Mouse (Mus musculus): Measurements from ENCODE around the gene Ip6k1. TPM values are rescaled to one million over a fixed set of nuclear protein-coding genes. Genes with fewer than 3 reads are reported as not detected.

The Ip6k1 gene
- total and polyA plus RNA-seq, 3 experiments = 31.8 to 59.1 (median 37.2) TPM

DNA sequence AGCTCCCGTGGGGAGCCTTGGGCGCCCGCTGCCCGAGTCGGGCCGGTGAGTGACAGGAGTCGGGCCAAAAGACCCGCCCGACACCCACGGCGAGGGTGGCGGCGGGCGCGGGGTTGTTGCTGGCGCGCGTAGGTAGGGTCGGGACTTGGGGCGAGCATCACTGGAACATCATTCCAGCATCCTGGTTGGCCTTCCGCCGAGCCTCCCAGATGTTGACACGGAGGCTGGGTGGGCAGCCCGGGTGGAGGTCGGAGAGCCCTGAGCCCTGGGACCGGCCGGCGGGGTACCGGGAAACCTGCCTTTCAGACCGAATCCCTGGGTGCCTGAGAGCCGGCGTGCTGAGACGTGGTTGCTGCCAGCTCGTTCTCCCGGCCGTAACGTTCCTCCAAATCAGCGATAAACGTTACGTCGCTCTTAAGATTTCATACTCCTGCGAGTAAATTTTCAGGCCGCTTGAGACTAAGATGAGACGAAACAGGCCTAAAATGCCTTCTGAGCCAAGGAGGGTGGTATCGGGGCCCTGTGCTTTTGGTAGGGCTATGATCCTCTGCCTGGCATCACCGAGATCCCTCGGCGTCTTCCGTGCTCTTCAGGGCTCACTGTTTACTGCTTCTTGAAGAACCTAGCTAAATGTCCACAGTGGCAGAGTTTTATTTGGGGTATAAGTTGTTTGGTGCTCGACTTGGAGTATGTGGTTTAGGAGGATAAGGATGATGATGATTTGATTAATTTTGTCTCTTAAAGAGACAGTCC is 653 bp downstream of the Ip6k1 start (continued):
- peak; percentile 58 for TF ChIP-seq MXI1 (IDR thresholded peaks at IDR 0.05; ENCODE audit: low read depth, low read length)
- 0 out of 2 replicates have a peak, but pooled peaks have one; percentile 16 for TF ChIP-seq MAZ (IDR thresholded peaks at IDR 0.05; ENCODE audit: low read depth, low read length)
- TF ChIP-seq SMC3 (IDR thresholded peaks at IDR 0.05; ENCODE audit: low read depth, low read length) = 0 out of 2 replicates have a peak, but pooled peaks have one; percentile 12

DNA sequence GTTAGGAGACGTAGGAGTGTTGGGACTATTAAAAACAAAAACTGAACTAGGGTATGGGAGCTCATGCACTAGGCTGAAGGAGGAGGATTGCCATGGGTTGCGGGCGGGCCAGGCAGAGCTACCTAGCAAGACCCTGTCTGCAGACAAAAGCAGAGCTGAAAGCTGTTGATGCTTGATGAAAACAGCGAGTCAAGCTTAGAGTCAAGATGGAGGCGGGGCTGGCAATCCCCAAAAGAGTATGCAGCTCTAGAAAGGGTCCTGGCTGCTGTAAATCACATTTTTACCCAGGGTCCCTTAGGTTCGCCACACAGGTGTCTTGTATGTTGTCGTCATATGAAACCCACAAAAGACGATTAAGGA is 1.2 kb downstream of the Ip6k1 start:
- no peaks in the 10 kb centered on the region for H3K9me3 ChIP-seq (replicated peaks; ENCODE audit: insufficient read depth, low read length)
- H3K79me2 ChIP-seq (ENCODE audit: control insufficient read depth, insufficient read depth, low read length, poor library complexity) = peaks cover 47% of the 10 kb centered on the region
- TF ChIP-seq NELFE (IDR thresholded peaks at IDR 0.05; ENCODE audit: low read depth, low read length) (0 out of 2 replicates have a peak, but pooled peaks have one; percentile 17), POLR2AphosphoS5 (IDR thresholded peaks at IDR 0.05; ENCODE audit: borderline replicate concordance, low read depth, low read length) (no peak), CHD2 (IDR thresholded peaks at IDR 0.05; ENCODE audit: low read length) (no peak), GATA1 (IDR thresholded peaks at IDR 0.05; ENCODE audit: low read depth, low read length) (no peak), CHD1 (IDR thresholded peaks at IDR 0.05; ENCODE audit: low read depth, low read length) (no peak), TAL1 (IDR thresholded peaks at IDR 0.05; ENCODE audit: low read length) (no peak), TCF12 (IDR thresholded peaks at IDR 0.05; ENCODE audit: low read depth, low read length) (0 out of 2 replicates have a peak, but pooled peaks have one; percentile 7), ZKSCAN1 (IDR thresholded peaks at IDR 0.05; ENCODE audit: low read depth, low read length) (no peak)
- peak overlapping the region; percentile 65 for H3K27ac ChIP-seq (ENCODE audit: control insufficient read depth, low read depth, low read length)
- peak overlapping the region; percentile 91 for H3K9ac ChIP-seq (ENCODE audit: control insufficient read depth, low read depth, low read length, poor library complexity, severe bottlenecking)
- H3K4me3 ChIP-seq (ENCODE audit: control insufficient read depth in 1 of 2, insufficient read depth in 1 of 2, low read depth in 2 of 2, low read length in 2 of 2) = peak overlapping the region; percentile 86 to 93
- H3K27me3 ChIP-seq (ENCODE audit: control insufficient read depth in 1 of 2, insufficient read depth in 2 of 2, low read length in 2 of 2) = no peaks in the 10 kb centered on the region
- no peak for DNase-seq (ENCODE audit: low read depth, low spot score)
- peaks cover 8 to 13% of the 10 kb centered on the region in 2 experiments for H3K4me1 ChIP-seq (ENCODE audit: control insufficient read depth in 1 of 2, insufficient read depth in 2 of 2, low read length in 2 of 2)
- peaks cover 0 to 18% of the 10 kb centered on the region in 2 experiments; a peak in 3 of 4 replicates for H3K36me3 ChIP-seq (ENCODE audit: control insufficient read depth in 1 of 2, insufficient read depth in 2 of 2, low read length in 2 of 2)

DNA sequence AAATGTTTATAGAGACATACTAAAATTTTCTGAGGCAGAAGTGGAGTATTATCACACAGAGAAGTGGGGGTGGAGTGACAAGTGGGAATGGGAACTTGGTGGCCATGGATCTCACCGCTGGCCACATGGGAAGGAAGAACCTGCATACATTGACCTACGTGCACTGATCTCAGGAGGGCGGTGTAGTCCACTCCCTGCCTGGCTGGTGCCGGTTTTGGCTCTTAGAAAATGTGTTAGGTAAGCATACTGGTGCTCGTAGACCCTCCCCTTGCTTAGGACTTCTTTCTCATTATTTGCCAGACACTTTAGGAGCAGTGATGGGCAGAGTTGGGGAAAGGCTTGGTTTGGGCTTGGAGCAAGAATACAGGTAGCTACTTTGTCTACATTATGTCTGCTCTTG is 5.7 kb downstream of the Ip6k1 start:
- no peak for TF ChIP-seq MXI1 (IDR thresholded peaks at IDR 0.05; ENCODE audit: low read depth, low read length)
- no peak for TF ChIP-seq POLR2A (IDR thresholded peaks at IDR 0.05; ENCODE audit: control insufficient read depth in 1 of 2, insufficient read depth in 1 of 2, low read depth in 1 of 2, low read length in 2 of 2, poor library complexity in 1 of 2)
- TF ChIP-seq ZMIZ1 (IDR thresholded peaks at IDR 0.05; ENCODE audit: low read depth, low read length) = no peak
- no peak for TF ChIP-seq POLR2AphosphoS5 (IDR thresholded peaks at IDR 0.05; ENCODE audit: borderline replicate concordance, low read depth, low read length)
- no peak for TF ChIP-seq ZNF384 (IDR thresholded peaks at IDR 0.05; ENCODE audit: low read depth, low read length)
- no peak for TF ChIP-seq ZKSCAN1 (IDR thresholded peaks at IDR 0.05; ENCODE audit: low read depth, low read length)
- TF ChIP-seq MAX (IDR thresholded peaks at IDR 0.05; ENCODE audit: low read length) = no peak
- TF ChIP-seq TAL1 (IDR thresholded peaks at IDR 0.05; ENCODE audit: low read length) = no peak
- no peak for TF ChIP-seq GABPA (IDR thresholded peaks at IDR 0.05; ENCODE audit: low read depth, low read length)
- TF ChIP-seq TCF12 (IDR thresholded peaks at IDR 0.05; ENCODE audit: low read depth, low read length) = no peak
- no peak for TF ChIP-seq UBTF (IDR thresholded peaks at IDR 0.05; ENCODE audit: borderline replicate concordance, insufficient read depth, low read depth, low read length)
- no peak for TF ChIP-seq MEF2A (IDR thresholded peaks at IDR 0.05; ENCODE audit: extremely low read depth, insufficient replicate concordance, low read depth, low read length, poor library complexity, severe bottlenecking)
- TF ChIP-seq CTCF (IDR thresholded peaks at IDR 0.05 in 2 of 3, conservative IDR thresholded peaks at IDR 0.05 in 1 of 3; ENCODE audit: control insufficient read depth in 1 of 3, insufficient read depth in 1 of 3, low read depth in 2 of 3, low read length in 3 of 3, poor library complexity in 1 of 3, severe bottlenecking in 1 of 3) = no peak
- no peak for TF ChIP-seq KAT2A (conservative IDR thresholded peaks at IDR 0.05; ENCODE audit: low read depth, low read length)
- no peak for TF ChIP-seq MAZ (IDR thresholded peaks at IDR 0.05; ENCODE audit: low read depth, low read length)
- no peak for TF ChIP-seq MYB (IDR thresholded peaks at IDR 0.05; ENCODE audit: low read depth, low read length)
- no peak for TF ChIP-seq GATA1 (IDR thresholded peaks at IDR 0.05; ENCODE audit: low read depth, low read length)
- TF ChIP-seq E2F4 (IDR thresholded peaks at IDR 0.05; ENCODE audit: borderline replicate concordance, low read depth, low read length) = no peak
- TF ChIP-seq SMC3 (IDR thresholded peaks at IDR 0.05; ENCODE audit: low read depth, low read length) = no peak
- TF ChIP-seq USF2 (IDR thresholded peaks at IDR 0.05; ENCODE audit: borderline replicate concordance in 1 of 2, insufficient read depth in 1 of 2, low read depth in 1 of 2, low read length in 2 of 2) = no peak
- H3K79me2 ChIP-seq (ENCODE audit: control insufficient read depth, insufficient read depth, low read length, poor library complexity) = peaks cover 54% of the 10 kb centered on the region
- no peak for DNase-seq (ENCODE audit: low read depth, low spot score)
- peaks cover 12 to 13% of the 10 kb centered on the region in 2 experiments for H3K4me1 ChIP-seq (ENCODE audit: control insufficient read depth in 1 of 2, insufficient read depth in 2 of 2, low read length in 2 of 2)
- H3K4me3 ChIP-seq (ENCODE audit: control insufficient read depth in 1 of 2, insufficient read depth in 1 of 2, low read depth in 2 of 2, low read length in 2 of 2) = no peak overlapping the region
- peaks cover 6 to 21% of the 10 kb centered on the region in 2 experiments for H3K36me3 ChIP-seq (ENCODE audit: control insufficient read depth in 1 of 2, insufficient read depth in 2 of 2, low read length in 2 of 2)
- H3K9me3 ChIP-seq (replicated peaks; ENCODE audit: insufficient read depth, low read length) = no peaks in the 10 kb centered on the region
- no peaks in the 10 kb centered on the region for H3K27me3 ChIP-seq (ENCODE audit: control insufficient read depth in 1 of 2, insufficient read depth in 2 of 2, low read length in 2 of 2)
- H3K27ac ChIP-seq (ENCODE audit: control insufficient read depth, low read depth, low read length) = no peak overlapping the region
- H3K9ac ChIP-seq (ENCODE audit: control insufficient read depth, low read depth, low read length, poor library complexity, severe bottlenecking) = no peak overlapping the region

All from MEL (cell line).